Comparison of ENCODE assay signal across 13 mouse cellular contexts in the genomic region with DNA sequence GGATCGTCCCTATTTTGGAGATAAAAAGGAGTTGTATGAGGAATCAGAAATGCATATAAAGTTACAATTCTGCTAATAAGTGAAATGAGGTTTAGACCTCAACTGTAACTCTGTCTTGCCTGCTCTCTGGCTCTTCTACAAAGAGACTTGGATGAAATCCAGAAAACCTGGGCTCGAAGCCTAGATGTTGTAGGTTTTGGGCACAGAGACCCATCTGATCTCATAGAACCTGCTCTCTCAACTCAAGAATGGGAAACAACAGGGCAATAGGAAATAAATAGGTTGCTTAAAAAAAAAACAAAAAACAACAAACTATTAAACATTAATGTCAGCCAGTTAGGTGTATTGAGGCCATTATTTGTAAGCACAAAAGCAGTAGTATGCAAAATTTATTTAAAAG.
DNase-seq lines count a peak whose midpoint lies in the region; ATAC-seq and TF ChIP-seq lines count a peak whose summit lies in the region.
"Had no signal": no experiment of that assay in that cellular context is flagged by ENCODE, and none has a peak within 500 bp of the region (broad histone marks: within the 10 kb centered on the region; RNA-seq: fewer than 3 reads in every experiment).

No protein-coding gene starts in this region.

- TF ChIP-seq CTCF in cerebellum, adult 2 months (IDR thresholded peaks at IDR 0.05; ENCODE audit: borderline replicate concordance, insufficient read depth, low read depth, low read length): no peak
- TF ChIP-seq CTCF in lung, embryonic 14.5 days (IDR thresholded peaks at IDR 0.05; ENCODE audit: low read depth): no peak
- no peak for TF ChIP-seq CTCF in brain, embryonic 14.5 days (IDR thresholded peaks at IDR 0.05; ENCODE audit: borderline replicate concordance, extremely low read depth, insufficient read depth, insufficient read length)

- no peak overlapping the region for H3K4me2 ChIP-seq in lung, embryonic 14.5 days
- H3K4me2 ChIP-seq: stomach, embryonic 15.5 days had no signal

- 39% methylated on average over 2 of the region's 2 CpGs for WGBS in cerebellum, adult 2 months
- 56% methylated on average over 2 of the region's 2 CpGs for WGBS in lung, embryonic 14.5 days

- H3K4me3 ChIP-seq in cerebellum, adult 2 months (replicated peaks; ENCODE audit: insufficient read depth, low read depth, low read length): no peak overlapping the region
- no peak overlapping the region for H3K4me3 ChIP-seq in lung, embryonic 14.5 days (ENCODE audit: low read depth, low read length)
- H3K4me3 ChIP-seq: erythroblast, embryonic 14.5 days; stomach, embryonic 15.5 days had no signal

- H3K27ac ChIP-seq in cerebellum, adult 2 months (ENCODE audit: insufficient read depth, low read length): no peak overlapping the region
- H3K27ac ChIP-seq in lung, embryonic 14.5 days (ENCODE audit: low read depth): no peak overlapping the region
- H3K27ac ChIP-seq: stomach, embryonic 15.5 days had no signal

- no peak overlapping the region for H3K9ac ChIP-seq in lung, embryonic 14.5 days
- H3K9ac ChIP-seq: stomach, embryonic 15.5 days had no signal

- DNase-seq in cerebellum, adult 2 months: peak; percentile 32 to 55
- peak; percentile 67 for DNase-seq in lung, embryonic 14.5 days
- no peak for DNase-seq in lung, postnatal 4 days
- DNase-seq in brain, embryonic 14.5 days (ENCODE audit: low read depth): peak; percentile 67
- DNase-seq in layer of hippocampus, adult 8-10 months (ENCODE audit: low spot score in 2 of 2): peak; percentile 37 to 52
- no peak for DNase-seq in gastrocnemius, postnatal 25 days
- DNase-seq: kidney, postnatal 14 days; lung, adult 18-20 months; right cerebral cortex, postnatal 14 days had no signal

- TF ChIP-seq POLR2A in cerebellum, adult 2 months (IDR thresholded peaks at IDR 0.05; ENCODE audit: borderline replicate concordance, insufficient read depth, low read length): no peak
- TF ChIP-seq POLR2A in brain, embryonic 14.5 days (IDR thresholded peaks at IDR 0.05; ENCODE audit: borderline replicate concordance, extremely low read depth, insufficient read depth, insufficient read length, poor library complexity, severe bottlenecking): no peak

- H3K27me3 ChIP-seq in cerebellum, adult 2 months (ENCODE audit: control insufficient read depth, insufficient read depth, low read length): no peaks in the 10 kb centered on the region; the same call in 1 of the 2 replicates
- no peaks in the 10 kb centered on the region for H3K27me3 ChIP-seq in lung, embryonic 14.5 days (ENCODE audit: insufficient read depth, low read length)
- H3K27me3 ChIP-seq: stomach, embryonic 15.5 days had no signal

- no peaks in the 10 kb centered on the region for H3K4me1 ChIP-seq in cerebellum, adult 2 months (ENCODE audit: control insufficient read depth, insufficient read depth, low read length)
- H3K4me1 ChIP-seq in lung, embryonic 14.5 days (ENCODE audit: insufficient read depth): peaks cover 6% of the 10 kb centered on the region
- H3K4me1 ChIP-seq: stomach, embryonic 15.5 days had no signal

- no peak for ATAC-seq in cerebellum, adult (ENCODE audit: insufficient number of reproducible peaks, low FRiP score, low TSS enrichment)
- ATAC-seq in lung, embryonic 14.5 days (ENCODE audit: insufficient read depth): no peak
- ATAC-seq in frontal cortex, adult (ENCODE audit: low TSS enrichment): no peak

- H3K9me3 ChIP-seq in lung, embryonic 14.5 days (ENCODE audit: low read depth, low read length): no peaks in the 10 kb centered on the region
- H3K9me3 ChIP-seq: stomach, embryonic 15.5 days had no signal

- no peaks in the 10 kb centered on the region for H3K36me3 ChIP-seq in lung, embryonic 14.5 days (ENCODE audit: insufficient read depth)
- H3K36me3 ChIP-seq: stomach, embryonic 15.5 days had no signal

Comparison
In these comparisons a context has a peak if more than half of its experiments do, and no peak if none do; other contexts are left out.
1. DNase-seq: peak in cerebellum, adult 2 months (2 of 2), lung, embryonic 14.5 days (single experiment), brain, embryonic 14.5 days (single experiment) and layer of hippocampus, adult 8-10 months (2 of 2); none in lung, postnatal 4 days (0 of 2) and gastrocnemius, postnatal 25 days (single experiment).